Mouse (Mus musculus) mouse embryonic stem cell (cell line): ENCODE measurements around the gene Ugt1a10.

Source experiments
- in situ Hi-C, 2 experiments: fragments of 300-500 bp; cut with MboI; formaldehyde crosslinking; loops; 1 replicate in 1 of 2; 3 replicates in 1 of 2; pipeline ENCODE4 v1.14.3; 2019 to 2020; ENCODE audit warnings: low sequenced_read_pairs in 2 of 2, low pct_unique_long_range_greater_than_20kb in 1 of 2, mixed read lengths in 1 of 2; ENCODE audit not compliant: unreplicated experiment in 1 of 2

Ugt1a10 gene

GRCm38 (mm10) chr1:88235046-88235893 is 180.1 kb downstream of the Ugt1a10 start:
- in situ Hi-C loops, result no loop called here

GRCm38 (mm10) chr1:88235894-88236415 is 180.8 kb downstream of the Ugt1a10 start:
- in situ Hi-C loops, result no loop called here

GRCm38 (mm10) chr1:88237311-88237710 is 182.1 kb downstream of the Ugt1a10 start:
- in situ Hi-C loops, result no loop called here

GRCm38 (mm10) chr1:88238771-88239170 is 183.6 kb downstream of the Ugt1a10 start:
- in situ Hi-C loops, result no loop called here

- in situ Hi-C loops, result no loop called here
Observed at GRCm38 (mm10) chr1:88240072-88240471, 184.9 kb downstream of the Ugt1a10 start.

- in situ Hi-C loops, result no loop called here
Observed at GRCm38 (mm10) chr1:88240579-88240978, 185.4 kb downstream of the Ugt1a10 start.

GRCm38 (mm10) chr1:88243861-88244260 is 188.7 kb downstream of the Ugt1a10 start:
- in situ Hi-C loops, result no loop called here

- in situ Hi-C loops, result no loop called here
Observed at GRCm38 (mm10) chr1:88245881-88246280, 190.7 kb downstream of the Ugt1a10 start.

- in situ Hi-C loops, result no loop called here
Observed at GRCm38 (mm10) chr1:88246386-88246785, 191.2 kb downstream of the Ugt1a10 start.

GRCm38 (mm10) chr1:88247660-88248059 is 192.5 kb downstream of the Ugt1a10 start:
- in situ Hi-C loops, result no loop called here

GRCm38 (mm10) chr1:88248658-88249057 is 193.5 kb downstream of the Ugt1a10 start:
- in situ Hi-C loops, result no loop called here

GRCm38 (mm10) chr1:88249596-88249995 is 194.4 kb downstream of the Ugt1a10 start:
- in situ Hi-C loops, result no loop called here

GRCm38 (mm10) chr1:88250023-88250422 is 194.8 kb downstream of the Ugt1a10 start:
- in situ Hi-C loops, result no loop called here

- in situ Hi-C loops, result no loop called here
Observed at GRCm38 (mm10) chr1:88253106-88253505, 197.9 kb downstream of the Ugt1a10 start.

- in situ Hi-C loops, result no loop called here
Observed at GRCm38 (mm10) chr1:88253540-88253939, 198.4 kb downstream of the Ugt1a10 start.

- in situ Hi-C loops, result no loop called here
Observed at GRCm38 (mm10) chr1:88254793-88255465, 199.7 kb downstream of the Ugt1a10 start.

GRCm38 (mm10) chr1:88255466-88255857 is 200.3 kb downstream of the Ugt1a10 start:
- in situ Hi-C loops, result no loop called here

GRCm38 (mm10) chr1:88255989-88256754 is 201.0 kb downstream of the Ugt1a10 start:
- in situ Hi-C loops, result no loop called here
